Mouse (Mus musculus): ENCODE results near the gene Ppp1r7.
"Not testable (repeated sequence)": the region's sequence is repeated elsewhere in the genome, so short reads cannot be mapped to it uniquely, and the experiment has no call there.

Ppp1r7 gene

DNA sequence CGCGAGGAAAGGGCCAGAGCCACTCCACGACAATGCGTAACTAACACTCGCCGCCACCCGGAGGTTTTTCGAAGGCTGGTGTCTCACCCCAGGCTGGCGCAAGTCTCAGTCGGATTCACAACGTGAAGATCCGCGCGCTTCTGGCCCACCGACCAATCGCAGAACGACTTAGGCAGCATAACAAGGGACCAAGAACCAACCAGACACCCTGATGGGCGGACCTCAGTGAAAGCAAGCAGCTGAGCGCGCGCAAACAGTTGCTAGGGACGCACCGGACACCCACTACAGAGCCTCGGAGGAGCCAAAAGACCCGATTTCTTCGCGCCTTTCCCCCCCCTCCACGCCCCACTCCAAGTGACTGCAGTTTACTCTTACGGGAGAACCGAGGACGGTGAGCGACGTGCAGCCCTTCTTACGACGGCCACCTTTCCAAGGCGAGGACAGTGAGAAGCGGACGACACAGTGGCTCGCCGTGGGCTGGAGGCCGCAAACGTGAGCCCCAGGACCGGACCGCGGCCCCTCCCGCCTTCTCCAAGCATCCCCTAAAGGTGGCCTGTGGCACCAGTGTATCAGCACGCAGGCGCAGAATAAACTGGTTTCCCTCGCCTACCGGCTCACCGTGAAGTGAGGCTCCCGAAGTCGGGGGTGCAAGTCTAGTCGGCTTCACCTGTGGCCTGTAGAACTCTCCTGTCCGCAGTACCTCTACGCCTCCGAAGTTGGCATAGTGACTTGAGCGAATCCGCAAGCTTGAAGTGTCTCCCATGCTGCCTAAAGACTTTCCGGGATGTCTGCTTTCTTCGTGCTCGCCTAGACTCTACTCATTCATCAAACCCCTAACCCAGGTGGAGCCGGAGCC is at the start of gene Ppp1r7, which contains the start of gene Pask:
Gene Ppp1r7 (plus strand): TSS at position 207 of the 856 bp plus-strand sequence.
Gene Pask (minus strand): TSS at position 835 of the 856 bp plus-strand sequence.
- peak; percentile 94 for DNase-seq

DNA sequence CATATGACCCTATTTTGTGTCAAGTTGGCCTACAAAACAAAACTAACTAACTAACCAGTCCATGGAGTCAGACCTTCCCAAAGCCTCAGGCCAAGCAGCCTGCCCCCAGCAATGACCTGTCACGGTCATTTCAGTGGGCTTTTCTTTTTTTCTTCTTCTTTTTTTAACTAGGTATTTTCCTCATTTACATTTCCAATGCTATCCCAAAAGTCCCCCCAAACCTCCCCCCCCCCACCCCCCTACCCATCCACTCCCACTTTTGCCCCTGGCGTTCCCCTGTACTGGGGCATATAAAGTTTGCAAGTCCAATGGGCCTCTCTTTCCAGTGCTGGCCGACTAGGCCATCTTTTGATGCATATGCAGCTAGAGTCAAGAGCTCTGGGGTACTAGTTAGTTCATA is 48.2 kb upstream of the Ppp1r7 start:
- DNase-seq = not testable (repeated sequence)

DNA sequence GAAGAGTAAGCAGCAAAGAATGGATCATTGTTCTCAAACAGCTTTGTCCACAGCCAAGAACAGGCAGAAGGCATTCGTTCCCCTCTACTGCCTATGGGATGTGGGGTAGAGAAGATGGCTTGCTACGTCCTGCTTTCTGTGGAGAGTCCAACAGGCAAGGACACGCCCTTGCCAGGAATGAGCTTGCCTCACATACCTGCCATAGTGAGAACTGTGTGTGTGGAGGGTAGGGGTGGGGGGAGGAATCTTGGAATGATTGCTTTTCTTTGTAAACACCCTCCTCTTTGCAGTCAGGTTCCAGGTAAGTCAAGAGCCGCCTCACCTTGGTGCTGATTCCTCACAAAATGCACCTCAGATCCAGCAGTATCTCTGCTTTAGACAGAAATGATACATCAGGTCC is 42.9 kb upstream of the Ppp1r7 start:
- DNase-seq = no peak

DNA sequence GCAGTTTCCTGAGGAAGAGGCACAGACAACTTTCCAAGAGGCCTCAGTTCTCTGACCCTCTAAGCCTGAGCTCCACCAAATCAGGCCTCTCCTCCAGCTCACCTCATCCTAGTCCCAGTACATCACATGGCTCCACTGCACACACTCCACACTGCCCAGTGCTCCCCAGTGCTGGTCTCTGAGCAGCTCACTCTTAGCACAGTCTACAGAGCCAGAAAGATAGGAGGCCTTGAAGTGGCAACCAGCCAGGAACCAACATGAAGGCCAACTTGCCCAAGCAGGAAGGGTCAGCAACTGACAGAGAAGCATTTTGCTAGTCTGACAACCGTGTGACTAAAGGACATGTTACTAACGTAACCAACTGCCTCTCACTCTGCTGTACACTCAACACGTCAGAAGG is 42.1 kb upstream of the Ppp1r7 start:
- DNase-seq = no peak

DNA sequence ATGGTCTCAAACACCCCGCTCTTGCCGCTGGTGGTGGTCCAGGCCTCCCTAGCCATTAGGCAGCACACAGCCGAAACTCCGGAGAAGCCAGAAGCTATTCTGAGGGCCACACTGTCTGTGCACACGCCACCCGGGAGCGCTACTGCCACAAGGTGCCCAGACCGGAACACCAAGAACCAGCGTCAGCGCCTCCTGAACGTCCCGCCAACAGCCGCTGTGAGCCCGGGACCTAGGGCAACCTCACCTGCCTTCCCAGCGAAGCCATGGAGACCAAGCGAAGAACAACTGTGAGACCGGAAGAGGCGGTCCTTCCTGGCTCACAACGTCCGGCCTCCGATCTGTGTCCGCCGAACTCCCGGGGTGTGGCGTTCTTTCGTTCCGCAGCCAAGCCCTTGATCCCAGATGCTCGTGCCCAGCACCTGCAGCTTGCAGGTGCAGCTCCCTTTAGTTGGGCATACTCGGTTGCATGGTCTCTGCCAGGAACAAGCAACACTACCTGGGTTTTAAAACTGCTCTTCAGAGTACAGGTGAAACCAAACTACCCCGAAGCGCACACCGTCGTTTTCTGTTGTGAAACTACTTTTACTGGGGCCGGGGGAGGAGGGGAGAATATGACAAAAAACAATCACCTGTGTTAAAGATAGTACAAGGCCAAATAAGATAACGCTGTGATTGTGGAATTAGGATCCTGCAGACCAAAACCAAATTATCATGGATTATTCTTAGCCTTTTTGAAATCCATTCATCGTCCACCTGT is 36.9 kb upstream of the Ppp1r7 start, which contains the start of gene Mterf4:
Gene Mterf4 (minus strand): TSS at position 335 of the 757 bp plus-strand sequence.
- DNase-seq = peak; percentile 81

DNA sequence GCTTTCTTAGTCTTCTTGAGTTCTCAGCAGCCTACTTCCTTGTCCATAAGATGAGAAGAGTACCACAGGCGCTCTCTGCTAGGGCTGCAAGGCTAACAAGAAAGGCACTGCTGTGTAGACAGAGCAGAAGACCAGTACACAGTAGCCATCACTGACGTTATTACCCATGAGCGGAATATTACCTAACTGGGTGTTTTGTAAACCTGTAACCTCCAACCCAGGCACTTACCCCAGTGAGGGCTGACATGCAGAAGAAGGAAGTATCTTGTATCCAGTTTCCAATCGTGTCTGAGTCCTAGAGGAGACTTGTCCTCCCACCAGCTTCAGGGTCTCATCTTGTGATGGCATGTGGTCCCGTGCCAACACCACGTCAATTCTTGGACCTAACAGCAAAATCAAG is 18.7 kb upstream of the Ppp1r7 start:
- DNase-seq = no peak

DNA sequence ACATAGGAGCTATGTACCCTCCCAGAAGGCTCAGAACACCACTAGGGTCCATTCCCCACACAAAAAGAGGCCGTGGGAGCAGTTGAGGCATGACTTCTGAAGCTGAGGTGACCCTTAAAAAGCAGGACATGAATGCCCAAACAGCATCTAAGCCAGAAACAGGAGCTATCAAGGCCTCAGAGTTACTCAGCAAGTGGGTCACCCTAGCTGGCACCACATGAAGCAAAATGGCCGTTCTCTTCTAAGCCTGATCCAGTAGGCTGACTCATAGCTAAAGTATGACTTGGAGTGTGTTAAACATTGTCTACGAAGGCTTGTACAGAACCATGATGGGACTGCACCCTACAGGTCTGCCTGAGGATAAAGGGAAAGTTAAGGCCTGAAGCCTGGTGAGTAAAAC is 16.2 kb upstream of the Ppp1r7 start:
- DNase-seq = no peak

DNA sequence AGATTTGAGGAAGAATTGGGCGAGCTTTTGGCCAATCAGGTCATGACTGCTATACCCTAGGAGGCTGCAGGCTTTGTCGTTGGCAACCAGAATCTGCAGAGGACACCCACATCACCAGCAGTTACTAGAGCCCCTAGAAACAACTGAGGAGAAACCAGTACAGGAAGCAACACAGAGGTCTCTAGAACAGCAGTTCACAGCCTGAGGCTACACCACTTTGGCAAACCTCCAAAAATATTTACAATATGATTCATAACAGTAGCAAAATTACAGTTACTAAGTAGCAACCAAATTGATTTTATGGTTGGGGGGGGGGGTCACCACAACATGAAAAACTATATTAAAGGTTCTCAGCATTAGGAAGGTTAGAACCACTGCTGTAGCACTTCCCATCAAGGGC is 8.0 kb upstream of the Ppp1r7 start:
- no peak for DNase-seq

DNA sequence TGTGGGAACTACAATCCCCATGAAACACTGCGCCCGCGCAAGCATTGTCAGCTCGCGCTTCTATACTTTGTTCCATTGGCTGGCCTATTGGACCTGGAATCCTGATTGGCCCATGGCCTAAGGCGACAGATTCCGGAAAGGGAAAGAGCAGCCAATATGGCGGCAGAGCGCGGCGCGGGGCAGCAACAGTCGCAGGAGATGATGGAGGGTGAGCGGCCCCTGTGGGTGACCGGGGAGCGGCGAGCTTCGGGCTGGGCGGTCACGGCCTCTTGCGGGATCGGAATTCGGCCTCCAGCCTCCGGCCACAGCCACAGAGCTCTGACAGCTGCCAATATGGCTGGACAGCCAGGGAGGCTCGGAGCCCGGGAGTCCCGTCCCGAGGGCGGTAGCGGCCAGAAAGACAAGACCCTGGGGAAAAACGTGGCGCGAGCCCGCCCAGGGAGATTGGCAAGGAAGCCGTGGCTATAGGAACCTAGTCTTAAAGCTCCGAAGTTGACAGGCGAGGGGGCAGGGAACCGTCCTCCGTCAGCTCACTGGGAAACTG is 922 bp downstream of the Ppp1r7 start:
- DNase-seq = peak; percentile 93

DNA sequence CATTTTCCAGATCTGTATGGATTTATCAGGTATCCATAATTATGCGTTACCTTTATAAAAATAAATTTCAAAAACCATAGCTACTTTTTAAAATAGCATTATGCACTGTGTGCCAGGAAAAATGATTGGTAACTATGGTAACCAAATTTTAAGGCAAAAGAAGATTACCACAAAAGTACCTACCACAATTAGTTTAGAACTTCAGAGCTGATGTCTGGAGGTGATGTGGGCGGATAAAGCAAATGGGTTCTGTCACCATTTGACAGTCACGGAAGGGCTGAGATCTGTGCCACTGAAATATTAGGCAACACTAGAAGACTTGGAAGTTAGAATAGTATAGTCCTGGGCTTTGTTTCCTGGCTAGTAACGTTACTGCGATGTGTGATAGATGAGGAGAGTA is 4.5 kb downstream of the Ppp1r7 start:
- DNase-seq = no peak

DNA sequence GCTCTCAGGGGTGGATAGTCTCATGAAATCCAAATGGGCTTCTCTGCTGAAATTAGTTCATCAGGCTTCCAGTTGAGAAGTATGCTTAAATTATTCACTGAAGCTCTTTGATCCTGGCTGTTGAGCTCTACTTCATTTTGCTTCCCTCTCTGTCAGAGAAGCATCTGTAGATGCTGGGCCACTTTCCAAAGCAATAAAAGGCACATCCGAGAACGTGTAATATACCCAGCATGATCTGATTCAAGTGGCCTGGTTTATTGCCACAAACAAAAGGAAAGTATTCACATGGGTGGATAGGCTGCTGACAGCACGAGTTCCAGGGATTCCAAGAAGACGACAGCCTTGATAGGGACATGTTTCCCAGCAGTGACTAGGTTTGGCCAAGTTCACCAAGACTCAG is 7.0 kb downstream of the Ppp1r7 start:
- no peak for DNase-seq

DNA sequence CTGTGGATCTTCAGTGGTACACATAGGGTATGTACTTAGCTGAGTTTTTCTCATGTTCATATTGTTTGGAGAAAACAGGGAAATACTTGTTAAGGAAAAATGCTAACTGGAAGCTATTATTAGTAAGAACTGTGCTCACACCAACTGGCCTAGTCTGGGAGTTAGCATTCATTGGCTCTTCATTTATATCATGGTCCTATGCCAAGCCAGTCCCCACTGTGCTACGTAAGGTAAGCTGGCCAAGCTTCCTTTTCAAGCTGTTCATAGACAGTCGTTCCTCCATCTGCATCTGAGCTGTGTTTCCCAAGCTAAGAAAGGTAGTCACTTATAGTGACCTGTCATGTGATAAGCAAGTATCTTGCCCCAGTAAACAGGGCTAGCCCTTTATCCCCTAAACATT is 10.1 kb downstream of the Ppp1r7 start:
- DNase-seq = no peak

DNA sequence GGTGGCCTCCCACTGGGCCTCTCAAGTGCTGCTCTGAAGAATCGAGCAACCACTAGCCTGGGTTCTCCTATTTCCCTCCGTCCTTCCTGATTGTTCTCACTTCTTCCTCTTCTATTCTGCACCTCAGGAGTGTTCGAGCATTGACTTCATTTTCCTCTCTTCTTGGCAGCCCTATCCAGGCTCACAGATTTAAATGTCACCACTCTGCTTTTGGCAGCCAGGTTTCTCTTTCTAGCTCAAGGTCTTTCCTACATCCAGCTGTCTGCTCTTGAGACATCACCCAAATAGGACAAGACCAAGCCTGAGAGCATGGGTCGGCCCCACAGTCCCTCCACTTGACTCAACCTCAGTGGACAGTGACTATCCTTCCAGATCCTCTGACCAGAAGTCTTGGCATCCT is 20.0 kb downstream of the Ppp1r7 start:
- DNase-seq = no peak

DNA sequence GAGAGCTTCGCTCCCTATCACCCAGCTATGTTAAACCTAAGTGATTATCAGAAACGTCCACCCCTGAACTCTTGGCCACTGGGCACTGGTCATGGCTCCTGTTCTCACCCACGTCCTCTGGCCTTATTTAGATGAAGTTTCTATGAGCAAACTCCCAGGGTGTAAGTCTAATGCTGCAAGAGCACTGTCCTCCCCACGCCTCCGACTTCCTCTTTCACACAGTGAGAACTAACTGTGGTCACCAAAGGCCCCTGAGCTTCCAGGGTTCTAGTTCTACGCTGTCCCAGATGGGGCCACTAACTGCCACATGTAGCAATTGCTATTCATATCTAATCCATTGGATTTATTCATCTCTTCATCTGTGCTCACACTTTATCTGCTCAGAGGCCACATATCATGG is 23.0 kb downstream of the Ppp1r7 start:
- DNase-seq = no peak

DNA sequence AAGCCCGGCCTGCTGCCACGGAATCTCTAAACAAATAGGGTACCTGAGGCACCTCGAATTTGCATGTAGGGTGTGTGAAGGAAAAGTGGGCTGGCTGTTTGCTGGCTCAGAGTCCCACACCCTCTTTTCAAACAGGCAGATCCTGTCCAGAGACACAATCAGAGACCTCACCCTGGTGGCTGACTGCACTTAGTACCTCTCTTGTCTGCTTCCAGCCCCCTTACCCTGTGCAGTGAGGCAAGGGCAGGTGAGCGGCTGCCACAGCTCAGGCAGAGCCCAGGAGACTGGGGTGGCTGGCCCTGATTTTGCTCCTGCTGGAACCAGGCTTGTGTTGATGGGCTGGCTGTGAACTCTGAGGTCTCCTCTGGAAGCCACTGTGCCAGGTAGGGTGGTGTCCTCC is 31.0 kb downstream of the Ppp1r7 start, which contains the start of gene Ano7:
Gene Ano7 (plus strand): TSS at position 266 of the 400 bp plus-strand sequence.
- no peak for DNase-seq

DNA sequence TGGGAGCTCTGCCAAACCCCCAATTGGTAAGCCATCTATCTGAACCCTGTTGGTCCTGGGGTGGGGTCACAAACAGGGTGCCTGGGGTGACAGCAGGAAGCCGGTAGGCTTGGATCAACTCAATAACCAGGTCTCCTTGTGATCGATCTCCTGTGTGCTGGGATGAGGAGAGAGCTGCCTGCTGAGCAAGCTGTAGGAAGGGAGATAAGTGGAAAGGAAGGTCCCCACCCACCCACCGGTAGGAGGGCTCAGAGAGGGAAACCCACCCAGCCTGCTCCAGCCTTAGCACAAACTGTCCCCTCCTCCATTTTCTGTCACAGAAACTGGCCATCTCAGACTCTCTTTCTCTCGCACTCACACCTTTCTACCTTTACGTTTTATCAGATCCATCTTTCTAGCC is 34.7 kb downstream of the Ppp1r7 start:
- no peak for DNase-seq

DNA sequence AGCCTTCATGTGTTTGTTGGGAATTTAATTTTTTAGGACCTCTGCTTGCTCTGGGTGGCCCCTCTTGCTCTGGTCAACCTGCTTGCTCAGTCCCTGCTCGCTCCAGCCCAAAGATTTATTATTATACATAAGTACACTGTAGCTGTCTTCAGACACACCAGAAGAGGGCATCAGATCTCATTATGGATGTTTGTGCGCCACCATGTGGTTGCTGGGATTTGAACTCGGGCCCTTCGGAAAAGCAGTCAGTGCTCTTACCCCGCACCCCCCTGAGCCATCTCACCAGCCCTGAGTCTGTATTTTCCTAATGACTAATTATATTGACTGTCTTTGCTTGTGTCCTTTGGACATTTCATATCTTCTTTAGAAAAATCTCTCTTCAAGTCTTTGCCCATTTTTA is 36.5 kb downstream of the Ppp1r7 start:
- no peak for DNase-seq

DNA sequence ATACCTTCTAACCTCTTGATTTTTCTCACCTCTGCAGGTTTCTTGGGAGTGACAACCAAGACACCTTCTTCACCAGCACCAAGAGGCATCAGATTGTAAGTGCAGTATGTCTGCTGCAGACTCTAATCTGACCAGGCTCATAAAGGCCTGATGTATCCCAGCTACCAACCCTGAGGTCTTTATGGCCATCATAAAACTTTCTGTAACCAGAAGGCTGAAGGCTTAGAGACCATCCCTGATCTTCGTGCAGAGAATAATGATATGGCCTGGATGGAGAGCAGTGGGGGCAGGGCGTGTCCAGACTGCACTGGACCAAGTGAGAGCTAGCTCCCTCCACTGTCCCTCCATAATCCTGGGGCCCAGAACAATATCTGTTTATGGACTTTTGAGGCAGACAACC is 44.5 kb downstream of the Ppp1r7 start:
- no peak for DNase-seq

DNA sequence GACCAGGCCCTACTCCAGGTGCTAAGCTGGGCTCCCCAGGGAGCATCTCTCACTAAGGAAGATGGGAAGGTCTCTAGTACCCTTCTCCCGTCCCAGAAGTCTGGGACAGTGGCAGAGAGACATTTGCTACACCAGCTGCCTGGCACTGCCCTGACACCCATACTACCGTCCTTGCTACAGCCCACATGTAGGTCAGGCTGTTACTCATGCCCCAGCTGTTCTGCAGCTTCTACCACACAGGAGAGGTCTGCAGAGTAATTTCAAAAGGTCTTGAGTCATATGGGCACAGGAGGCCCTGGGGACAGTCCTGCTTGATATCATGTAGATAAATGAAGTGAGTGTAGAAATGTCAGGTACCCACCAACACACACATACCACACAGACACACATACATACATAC is 46.3 kb downstream of the Ppp1r7 start:
- DNase-seq = no peak

DNA sequence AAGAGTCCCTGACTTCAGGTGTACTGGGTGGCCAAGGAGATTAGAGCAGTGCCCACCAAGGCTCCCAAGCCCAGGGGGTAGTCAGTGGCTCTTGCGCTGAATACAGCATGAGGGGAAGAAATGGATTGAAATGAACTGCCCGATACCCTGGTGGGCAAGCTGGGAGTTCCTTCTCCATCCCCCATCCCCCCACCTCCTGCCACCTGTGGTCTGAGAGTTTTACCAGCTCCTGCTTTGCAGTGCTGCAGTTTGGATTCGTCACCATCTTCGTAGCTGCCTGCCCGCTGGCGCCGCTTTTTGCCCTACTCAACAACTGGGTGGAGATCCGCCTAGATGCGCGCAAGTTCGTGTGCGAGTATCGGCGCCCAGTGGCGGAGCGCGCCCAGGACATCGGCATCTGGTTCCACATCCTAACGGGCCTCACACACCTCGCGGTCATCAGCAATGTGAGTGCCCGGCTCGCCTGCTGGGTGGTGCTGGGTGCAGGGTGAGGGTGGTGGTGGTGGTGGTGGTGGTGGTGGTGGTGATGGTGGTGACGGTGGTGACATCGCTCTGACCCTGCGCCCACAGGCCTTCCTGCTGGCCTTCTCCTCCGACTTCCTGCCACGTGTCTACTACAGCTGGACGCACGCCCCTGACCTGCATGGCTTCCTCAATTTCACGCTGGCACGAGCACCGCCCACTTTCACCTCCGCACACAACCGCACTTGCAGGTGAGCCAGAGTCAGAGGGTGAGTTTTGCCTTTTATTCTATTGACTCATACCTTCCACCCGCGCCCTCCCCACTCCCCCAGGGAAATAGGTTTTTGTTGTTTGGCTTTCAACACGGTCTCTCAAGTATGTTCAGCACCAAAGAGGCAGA is 58.8 kb downstream of the Ppp1r7 start:
- no peak for DNase-seq

DNA sequence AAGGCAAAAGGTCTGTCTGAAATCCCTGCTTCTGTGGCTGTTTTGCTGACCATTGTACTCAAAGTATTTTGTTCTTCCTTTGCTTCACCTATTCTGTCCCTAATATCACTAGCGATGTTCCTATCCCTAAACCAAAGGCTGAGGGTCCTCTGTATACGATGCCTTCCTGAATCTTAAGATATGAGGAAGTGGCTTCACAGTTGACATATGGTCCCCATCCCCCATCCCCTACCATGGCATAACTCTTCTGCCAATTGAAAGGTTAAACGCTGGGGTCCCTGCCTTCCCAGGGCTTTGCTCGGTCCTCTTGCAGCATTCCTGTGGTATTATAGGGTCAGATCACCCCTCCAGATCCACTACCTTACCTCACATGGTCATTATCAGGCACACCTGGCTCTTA is 60.7 kb downstream of the Ppp1r7 start:
- no peak for DNase-seq
